Mouse (Mus musculus) heart, adult 2 months (tissue): ENCODE data around the gene B4galt5.

ENCODE experiments used
- CTCF ChIP-seq: fragments of 200-600 bp; IDR thresholded peaks from 2 replicates; pipeline ENCODE4 v1.8.1; 2022; ENCODE audit warnings: antibody characterized with exemption, mild to moderate bottlenecking, moderate library complexity
- EP300 ChIP-seq: fragments of 200-500 bp; IDR thresholded peaks from 2 replicates; pipeline ENCODE4 v1.6.1; 2011; ENCODE audit warnings: low read depth, low read length, control low read depth; ENCODE audit not compliant: insufficient read depth
- POLR2A ChIP-seq: fragments of 200-500 bp; IDR thresholded peaks from 2 replicates; pipeline ENCODE4 v1.6.1; 2011; ENCODE audit warnings: mild to moderate bottlenecking, low read depth, low read length, control low read depth; ENCODE audit not compliant: insufficient read depth

- TF ChIP-seq CTCF, result no peak
- no peak for TF ChIP-seq EP300
- TF ChIP-seq POLR2A, result no peak
Observed at GRCm38 (mm10) chr2:167265021-167265420, 84.0 kb downstream of the B4galt5 start.
